Mouse (Mus musculus) urinary bladder, postnatal 10 days (tissue): ENCODE measurements around the gene Tm9sf3.

ENCODE experiments used
- DNase-seq: peaks from one replicate; pipeline ENCODE4 v3.0.0; 2022; ENCODE audit warnings: low spot score

Tm9sf3 gene

GRCm38 (mm10) chr19:41262712-41263629 lies 826 bp downstream of the Tm9sf3 start:
- DNase-seq: no peak

DNA sequence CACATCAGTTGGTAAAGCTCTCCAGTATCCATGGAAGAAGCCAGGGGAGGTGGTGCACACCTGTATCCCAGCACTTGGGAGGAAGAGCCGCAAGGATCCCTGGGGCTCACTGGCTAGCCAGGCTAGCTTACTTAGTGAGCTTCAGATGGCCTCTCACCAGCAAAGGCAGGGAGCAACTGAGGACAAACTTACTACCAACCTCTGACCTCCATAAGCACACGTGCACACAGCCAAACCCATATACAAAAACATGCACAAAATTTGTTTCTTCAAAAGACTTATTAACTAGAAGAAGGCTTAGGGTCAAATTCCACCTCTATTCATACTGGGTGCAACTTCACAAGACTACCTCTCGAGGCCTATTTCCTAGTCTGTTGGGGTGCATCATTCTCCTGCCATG lies 3.1 kb downstream of the Tm9sf3 start:
- DNase-seq: no peak

DNA sequence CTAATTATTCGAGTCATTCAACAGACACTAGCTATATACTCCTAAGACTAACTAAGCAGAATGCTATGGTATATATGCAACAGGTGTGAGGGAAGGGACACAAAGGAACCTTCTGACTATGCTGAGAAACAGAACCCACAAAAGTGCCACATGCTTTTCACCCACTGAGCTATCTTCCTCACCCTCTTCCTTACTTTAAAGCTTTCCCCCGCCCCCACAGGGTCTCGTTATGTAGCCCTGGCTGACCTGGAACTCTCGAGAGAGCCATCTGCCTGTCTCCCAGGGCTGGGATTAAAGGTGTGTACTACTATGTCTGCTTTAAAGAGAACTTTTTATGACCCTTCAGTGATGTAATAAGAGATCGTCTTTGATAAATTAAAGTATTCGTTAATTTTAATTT lies 4.5 kb downstream of the Tm9sf3 start:
- no peak for DNase-seq

DNA sequence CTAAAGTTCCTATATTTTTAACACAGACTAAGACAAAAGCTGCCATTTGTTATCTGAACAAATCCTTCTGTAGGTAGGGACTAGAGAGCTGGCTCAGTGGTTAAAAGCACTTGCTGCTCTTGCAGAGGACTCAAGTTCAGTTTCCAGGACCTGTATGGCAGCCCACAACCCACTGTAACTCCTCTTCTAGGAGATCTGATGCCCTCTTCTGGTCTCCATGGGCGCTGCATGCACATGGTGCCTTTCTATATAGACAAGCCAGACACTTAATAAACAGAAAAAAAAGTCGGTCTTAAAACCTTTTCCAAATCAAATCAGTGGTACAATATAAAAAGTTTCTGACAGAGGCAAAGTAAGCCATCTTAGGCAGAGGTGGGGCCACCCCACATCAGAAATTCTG lies 5.1 kb downstream of the Tm9sf3 start:
- DNase-seq: no peak

DNA sequence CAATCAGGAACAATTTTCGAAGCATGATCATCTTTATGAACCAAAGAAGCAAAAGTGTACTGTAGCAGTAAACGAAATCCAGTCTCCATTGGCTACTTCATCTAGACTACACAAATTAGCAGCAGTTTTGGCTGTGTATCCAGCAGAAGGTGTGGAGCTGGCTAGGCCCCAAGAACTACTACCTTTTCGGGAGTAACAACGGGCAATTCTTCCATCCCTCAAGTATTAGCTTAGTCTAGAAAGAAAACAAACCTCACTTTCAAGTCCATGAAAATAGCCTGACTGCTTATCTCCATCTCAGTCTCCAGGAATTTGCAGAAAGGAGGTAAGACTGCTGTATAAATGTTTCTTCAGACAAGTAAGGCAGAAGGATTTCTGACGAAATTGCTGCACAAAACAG lies 9.2 kb downstream of the Tm9sf3 start:
- no peak for DNase-seq

- no peak for DNase-seq
Observed at GRCm38 (mm10) chr19:41248968-41249367, 14.8 kb downstream of the Tm9sf3 start.

GRCm38 (mm10) chr19:41248271-41248670 lies 15.5 kb downstream of the Tm9sf3 start:
- DNase-seq: no peak

- no peak for DNase-seq
Observed at GRCm38 (mm10) chr19:41246271-41246670, 17.5 kb downstream of the Tm9sf3 start.

DNA sequence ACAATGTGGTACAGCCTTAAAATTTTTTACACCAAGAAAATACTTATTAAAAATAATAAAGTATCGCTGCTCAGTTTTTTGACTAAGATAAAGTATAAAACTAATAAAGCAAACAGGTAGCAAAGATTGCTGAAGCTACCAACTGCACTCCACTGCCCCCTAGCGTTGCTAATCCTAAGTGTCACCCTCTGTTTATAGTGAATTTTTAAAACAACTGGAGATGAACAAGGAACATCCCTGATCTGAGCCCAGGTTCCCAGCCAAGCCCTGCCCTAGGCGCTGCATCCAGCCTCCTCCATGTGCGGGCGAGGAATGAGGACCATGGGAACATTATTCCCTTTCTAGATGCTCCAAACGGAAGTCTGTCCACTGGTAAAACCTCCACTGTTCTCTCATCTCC lies 19.2 kb downstream of the Tm9sf3 start:
- DNase-seq: no peak

- no peak for DNase-seq
Observed at GRCm38 (mm10) chr19:41241997-41242396, 21.8 kb downstream of the Tm9sf3 start.

- no peak for DNase-seq
Observed at GRCm38 (mm10) chr19:41233698-41234097, 30.1 kb downstream of the Tm9sf3 start.

GRCm38 (mm10) chr19:41208326-41208725 lies 55.5 kb downstream of the Tm9sf3 start:
- no peak for DNase-seq

GRCm38 (mm10) chr19:41206811-41207344 lies 56.9 kb downstream of the Tm9sf3 start, which contains the start of gene Tll2:
Gene Tll2 (minus strand): TSS chr19:41206835.
- no peak for DNase-seq

DNA sequence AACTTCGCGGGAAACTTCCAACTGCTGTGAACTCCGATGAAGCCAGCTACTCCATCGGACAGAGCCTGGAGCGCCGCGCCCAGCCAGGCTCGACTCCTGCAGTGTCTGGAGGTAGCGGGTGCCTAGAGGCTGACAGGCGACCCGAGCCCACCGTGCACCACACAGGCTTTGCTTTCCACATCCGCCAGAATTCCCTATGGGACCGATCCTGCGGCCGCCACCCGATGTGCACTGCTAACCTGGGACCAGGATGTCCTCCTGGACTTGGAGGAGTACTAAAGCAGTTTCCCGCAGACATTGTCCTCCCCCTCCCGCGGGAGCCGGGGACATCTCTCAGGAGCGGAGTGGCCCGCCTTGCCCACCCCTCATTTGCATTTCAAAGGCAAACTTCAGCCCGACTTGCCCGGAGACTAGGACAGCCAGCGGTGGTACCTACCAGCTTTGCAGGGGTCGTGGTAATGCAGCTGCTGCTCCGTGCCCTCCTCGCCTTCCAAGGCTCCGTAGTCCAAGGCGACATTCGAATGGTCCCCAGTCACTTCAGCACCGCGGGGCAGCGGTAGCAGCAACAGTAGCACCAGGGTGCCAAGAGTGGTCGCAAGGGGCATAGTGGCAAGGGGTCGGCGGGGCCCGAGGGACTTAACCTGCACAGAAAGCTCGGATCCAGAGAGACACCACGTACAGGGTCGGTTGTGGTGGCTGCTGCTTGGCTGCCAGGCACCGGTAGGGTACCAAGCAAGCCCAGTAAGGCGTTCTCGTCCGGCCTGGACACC lies 57.6 kb downstream of the Tm9sf3 start:
- no peak for DNase-seq

DNA sequence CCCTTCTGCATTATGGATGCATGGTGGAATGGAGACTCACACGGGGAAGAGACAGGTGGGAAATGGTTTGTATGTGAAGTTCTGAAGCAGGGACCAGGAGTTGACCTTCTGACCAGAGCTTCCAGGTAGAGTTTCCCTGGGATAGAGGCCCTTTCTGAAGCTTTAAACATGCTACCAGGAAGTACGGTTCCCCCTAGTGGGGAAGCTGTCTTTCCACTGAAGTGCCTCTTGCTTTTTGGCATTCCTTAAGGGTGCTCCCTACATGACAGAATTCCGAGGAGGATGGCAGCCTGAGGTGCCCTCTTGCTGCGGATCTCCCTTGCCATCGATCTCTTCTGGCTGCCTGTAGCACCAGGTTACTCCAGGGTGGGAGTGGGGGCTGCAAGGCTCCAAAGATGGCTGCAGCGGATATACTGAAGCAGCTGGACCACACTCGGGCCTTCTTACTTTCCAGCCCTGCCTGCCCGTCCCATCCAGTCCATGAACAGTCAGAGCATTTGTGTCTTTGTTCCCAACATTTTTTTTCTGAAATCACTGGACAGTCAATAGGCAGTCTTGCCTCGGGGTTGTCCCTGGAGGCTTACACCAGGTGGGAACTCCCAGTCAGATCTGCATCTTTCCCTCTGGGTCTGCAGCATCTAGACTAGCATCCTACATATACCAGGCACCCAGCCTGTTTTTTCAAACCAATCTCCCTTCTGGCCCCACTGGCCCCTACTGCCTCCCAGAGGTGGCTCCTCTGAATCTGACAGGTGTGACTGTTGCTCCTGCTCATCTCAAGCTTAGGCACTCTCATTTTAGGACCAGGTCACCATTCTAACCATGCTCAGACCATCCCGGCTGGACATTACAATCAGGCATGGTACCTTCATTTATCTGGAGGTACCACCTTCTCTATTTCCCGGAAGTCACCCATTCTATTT lies 59.4 kb downstream of the Tm9sf3 start:
- DNase-seq: no peak

GRCm38 (mm10) chr19:41197606-41198005 lies 66.2 kb downstream of the Tm9sf3 start:
- DNase-seq: no peak

DNA sequence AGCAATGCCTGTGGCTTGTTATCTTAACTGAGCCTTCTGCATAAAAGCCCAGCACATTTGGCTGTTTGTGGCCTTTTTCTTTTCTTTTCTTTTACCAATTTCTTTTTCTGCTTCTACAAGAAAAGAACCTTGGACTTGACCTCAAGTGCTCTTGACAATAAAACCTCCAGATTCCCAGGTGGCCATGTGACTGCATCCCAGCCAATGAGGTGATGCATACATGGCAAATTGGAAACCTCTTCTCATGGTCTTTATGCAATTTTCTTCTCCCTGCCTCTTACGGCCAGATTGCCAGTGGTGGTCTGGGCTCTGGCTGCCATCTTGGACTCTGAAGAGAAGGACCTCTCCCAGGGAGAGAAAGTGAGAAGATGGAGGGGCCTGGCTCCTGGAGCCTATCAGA lies 70.4 kb downstream of the Tm9sf3 start:
- DNase-seq: no peak

DNA sequence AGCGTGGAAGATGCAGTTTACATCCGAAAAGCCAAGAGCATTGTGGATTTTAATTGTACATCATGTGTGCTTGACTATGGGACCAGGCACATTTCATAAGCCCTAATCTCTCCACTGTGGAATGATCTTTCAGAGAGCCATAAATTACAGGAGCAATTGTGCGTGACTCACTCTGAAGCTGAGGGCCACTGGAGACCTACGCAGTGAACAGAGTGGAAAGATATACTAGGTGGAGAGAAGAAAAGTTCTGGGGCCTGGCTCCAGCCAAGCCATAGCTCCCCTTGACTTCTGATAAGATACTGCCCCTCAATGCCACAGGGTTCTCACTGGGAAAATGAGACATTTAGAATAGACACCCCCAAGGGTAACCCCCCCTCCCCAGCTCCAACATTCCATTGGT lies 70.8 kb downstream of the Tm9sf3 start:
- no peak for DNase-seq

DNA sequence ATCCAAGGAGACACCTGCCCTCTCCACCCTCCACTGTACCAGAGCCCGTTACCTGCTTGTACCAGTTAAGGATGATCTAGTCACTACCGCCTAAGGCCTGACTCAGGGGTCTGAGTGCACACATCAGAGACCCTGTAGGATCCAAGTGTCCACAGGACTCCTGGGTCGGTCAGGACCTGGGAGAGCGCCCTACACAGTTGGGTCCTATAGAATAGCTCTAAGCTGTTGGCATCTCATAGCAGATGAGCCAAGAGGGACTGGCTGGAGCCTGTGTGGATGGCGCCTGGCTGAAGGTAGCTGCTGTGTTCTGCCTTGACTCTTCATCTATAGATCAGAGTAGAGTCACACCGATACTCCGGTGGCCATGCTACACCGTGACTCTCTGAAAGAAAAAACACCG lies 72.1 kb downstream of the Tm9sf3 start:
- no peak for DNase-seq

GRCm38 (mm10) chr19:41190876-41191434 lies 72.8 kb downstream of the Tm9sf3 start:
- no peak for DNase-seq

DNA sequence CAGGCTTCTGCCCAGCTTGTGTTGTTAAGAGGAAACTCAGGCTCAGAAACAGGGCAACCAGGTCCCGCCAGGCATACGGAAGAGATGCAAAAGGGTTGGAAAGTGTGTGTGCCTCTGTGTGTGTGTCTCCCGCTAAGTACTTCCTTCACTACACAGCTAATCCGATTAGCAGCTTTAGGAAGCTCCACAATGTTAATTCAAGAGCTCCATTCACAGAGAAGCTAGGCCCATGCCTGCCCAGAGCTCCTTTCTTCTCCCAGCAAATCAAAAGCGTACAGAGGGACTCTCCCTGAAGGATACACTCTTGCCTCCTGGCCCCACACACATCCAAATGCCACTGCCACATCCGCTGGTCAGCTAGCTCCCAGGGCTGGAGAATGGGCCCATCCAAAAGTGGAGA lies 86.5 kb downstream of the Tm9sf3 start:
- DNase-seq: no peak
